Mouse (Mus musculus) CH12.LX (cell line): Measurements from ENCODE around the gene Xpnpep2. TPM values are rescaled to one million over a fixed set of nuclear protein-coding genes. Genes with fewer than 3 reads are reported as not detected.

Experiments used
- DNase-seq: peaks from one replicate; pipeline ENCODE4 v3.0.0-alpha.2; 2013; ENCODE audit errors: extremely low read depth
- H3K27ac ChIP-seq: 2 replicates; pipeline ENCODE4 v1.5.1; 2012; ENCODE audit warnings: low read depth, mild to moderate bottlenecking, control low read depth, moderate library complexity; ENCODE audit not compliant: insufficient read depth
- H3K27me3 ChIP-seq: replicated peaks from 2 replicates; pipeline ENCODE3; 2012; ENCODE audit warnings: inconsistent platforms
- H3K36me3 ChIP-seq, 2 experiments: replicated peaks in 1 of 2; 2 replicates each; pipeline versions ENCODE3 to v1.6.1; 2012; ENCODE audit warnings: inconsistent platforms in 1 of 2, low read length in 1 of 2, mild to moderate bottlenecking in 1 of 2, mixed read lengths in 1 of 2, moderate library complexity in 1 of 2; ENCODE audit not compliant: control insufficient read depth in 1 of 2, insufficient read depth in 1 of 2
- H3K4me1 ChIP-seq, 2 experiments: 2 replicates each; pipeline ENCODE4 v1.6.1; 2012; ENCODE audit warnings: inconsistent platforms in 1 of 2, moderate library complexity in 1 of 2; ENCODE audit not compliant: insufficient read depth in 2 of 2, control insufficient read depth in 1 of 2
- H3K4me2 ChIP-seq: 2 replicates; pipeline ENCODE4 v1.6.1; 2012; ENCODE audit warnings: low read depth, mild to moderate bottlenecking, control low read depth; ENCODE audit not compliant: poor library complexity, insufficient read depth, severe bottlenecking
- H3K4me3 ChIP-seq, 3 experiments: fragments of 150-350 bp in 1 of 3; sonication (generic) in 1 of 3; replicated peaks in 1 of 3; 2 replicates each; pipeline versions ENCODE3 to v1.5.1; 2011 to 2012; ENCODE audit warnings: low read depth in 2 of 3, low read length in 2 of 3, mild to moderate bottlenecking in 2 of 3, moderate library complexity in 2 of 3, control low read depth in 1 of 3, improper control_type of control experiment in 1 of 3, inconsistent platforms in 1 of 3, mixed read lengths in 1 of 3; ENCODE audit not compliant: poor library complexity in 1 of 3
- H3K79me2 ChIP-seq: replicated peaks from 2 replicates; pipeline ENCODE4 v1.6.1; 2012; ENCODE audit warnings: mild to moderate bottlenecking, moderate library complexity; ENCODE audit not compliant: control insufficient read depth, poor library complexity, insufficient read depth, severe bottlenecking; ENCODE audit errors: extremely low read depth
- H3K9ac ChIP-seq: 2 replicates; pipeline ENCODE4 v1.6.1; 2012; ENCODE audit warnings: low read depth, mild to moderate bottlenecking, control low read depth, moderate library complexity; ENCODE audit not compliant: insufficient read depth
- H3K9me3 ChIP-seq: replicated peaks from 2 replicates; pipeline ENCODE3; 2012; ENCODE audit warnings: low read length, inconsistent platforms, mixed read lengths
- CHD1 ChIP-seq: IDR thresholded peaks from 2 replicates; pipeline ENCODE4 v1.6.1; 2012; ENCODE audit warnings: low read depth, low read length, improper control_type of control experiment, inconsistent platforms
- CHD2 ChIP-seq: IDR thresholded peaks from 2 replicates; pipeline ENCODE4 v1.6.1; 2011; ENCODE audit warnings: low read length, improper control_type of control experiment
- CTCF ChIP-seq, 2 experiments: IDR thresholded peaks in 1 of 2; conservative IDR thresholded peaks in 1 of 2; 2 replicates each; pipeline ENCODE4 v1.5.1; 2011 to 2012; ENCODE audit warnings: low read depth in 2 of 2, low read length in 2 of 2, improper control_type of control experiment in 1 of 2, inconsistent platforms in 1 of 2, mild to moderate bottlenecking in 1 of 2, moderate library complexity in 1 of 2
- E2F4 ChIP-seq: IDR thresholded peaks from 2 replicates; pipeline ENCODE4 v1.6.1; 2011; ENCODE audit warnings: low read depth, low read length, improper control_type of control experiment; ENCODE audit not compliant: insufficient replicate concordance
- ELF1 ChIP-seq: IDR thresholded peaks from 2 replicates; pipeline ENCODE4 v1.6.1; 2014; ENCODE audit warnings: low read depth, mild to moderate bottlenecking, inconsistent platforms, low read length, improper control_type of control experiment
- MAFK ChIP-seq: IDR thresholded peaks from 2 replicates; pipeline ENCODE4 v1.6.1; 2011; ENCODE audit warnings: low read length, improper control_type of control experiment; ENCODE audit not compliant: insufficient replicate concordance
- MYC ChIP-seq: IDR thresholded peaks from 2 replicates; pipeline ENCODE4 v1.6.1; 2011; ENCODE audit warnings: low read depth, mild to moderate bottlenecking, improper control_type of control experiment, low read length
- POLR2A ChIP-seq: IDR thresholded peaks from 2 replicates; pipeline ENCODE4 v1.6.1; 2011; ENCODE audit warnings: low read depth, mild to moderate bottlenecking, improper control_type of control experiment, low read length
- POLR2AphosphoS2 ChIP-seq: IDR thresholded peaks from 2 replicates; pipeline ENCODE4 v1.6.1; 2011; ENCODE audit warnings: low read depth, low read length, improper control_type of control experiment
- RAD21 ChIP-seq: IDR thresholded peaks from 2 replicates; pipeline ENCODE4 v1.6.1; 2011; ENCODE audit warnings: low read depth, mild to moderate bottlenecking, low read length, improper control_type of control experiment, moderate library complexity
- RCOR1 ChIP-seq: conservative IDR thresholded peaks from 2 replicates; pipeline ENCODE4 v1.6.1; 2012; ENCODE audit warnings: low read depth, mild to moderate bottlenecking, inconsistent platforms, low read length, improper control_type of control experiment
- SMC3 ChIP-seq: IDR thresholded peaks from 2 replicates; pipeline ENCODE4 v1.6.1; 2011; ENCODE audit warnings: low read depth, low read length, improper control_type of control experiment
- TBP ChIP-seq: conservative IDR thresholded peaks from 2 replicates; pipeline ENCODE4 v1.6.1; 2011; ENCODE audit warnings: low read depth, low read length, improper control_type of control experiment
- USF2 ChIP-seq: conservative IDR thresholded peaks from 2 replicates; pipeline ENCODE4 v1.6.1; 2011; ENCODE audit warnings: low read depth, low read length, improper control_type of control experiment
- ZKSCAN1 ChIP-seq: IDR thresholded peaks from 2 replicates; pipeline ENCODE4 v1.6.1; 2012; ENCODE audit warnings: low read depth, inconsistent platforms, low read length, improper control_type of control experiment, borderline replicate concordance
- dilution Hi-C: fragments of 300-500 bp; cut with MboI; formaldehyde crosslinking; loops from 2 replicates; pipeline ENCODE4 v1.14.3; 2020; ENCODE audit warnings: low sequenced_read_pairs; ENCODE audit not compliant: extremely low pct_unique_long_range_greater_than_20kb, extremely low pct_ligation_motif_present
- in situ Hi-C: fragments of 300-500 bp; cut with MboI; formaldehyde crosslinking; loops from 3 replicates; pipeline ENCODE4 v1.14.3; 2019; ENCODE audit warnings: low sequenced_read_pairs, low pct_ligation_motif_present, low pct_unique_long_range_greater_than_20kb, mixed read lengths
- polyA plus RNA-seq: library from polyadenylated mRNA; unstranded; fragments of >175 nt; gene quantifications from 2 replicates; pipeline ENCODE4 v1.2.1, GENCODE M21; 2012; ENCODE audit warnings: low read depth; ENCODE audit not compliant: insufficient read length
- total RNA-seq, 2 experiments: library from RNA; depleted of rRNA; stranded (reverse); fragments of 300-350 nt in 1 of 2; fragments of >200 nt in 1 of 2; gene quantifications; 2 replicates each; pipeline ENCODE4 v1.2.3; 2012 to 2014

Gene Xpnpep2
- total and polyA plus RNA-seq, 3 experiments = 0.05 to 0.14 (median 0.08) TPM

- no peak overlapping the region for H3K27ac ChIP-seq
- no peak overlapping the region for H3K9ac ChIP-seq
- H3K9me3 ChIP-seq = no peaks in the 10 kb centered on the region
- H3K36me3 ChIP-seq = no peaks in the 10 kb centered on the region
- H3K79me2 ChIP-seq = no peaks in the 10 kb centered on the region
- no peak for DNase-seq
- dilution Hi-C loops (no loop called here), in situ Hi-C loops (no loop called here)
- H3K4me1 ChIP-seq = no peaks in the 10 kb centered on the region
- no peak overlapping the region for H3K4me3 ChIP-seq
- no peak overlapping the region for H3K4me2 ChIP-seq
- no peaks in the 10 kb centered on the region for H3K27me3 ChIP-seq
- TF ChIP-seq CHD1 (no peak), RCOR1 (no peak), CTCF (conservative IDR thresholded peaks at IDR 0.05 in 1 of 2, IDR thresholded peaks at IDR 0.05 in 1 of 2; ENCODE audit: low read depth in 2 of 2, low read length in 2 of 2) (no peak), E2F4 (no peak), MAFK (no peak), TBP (no peak), USF2 (no peak)
Observed at GRCm38 (mm10) chrX:48092129-48092528, 16.4 kb upstream of the Xpnpep2 start.

GRCm38 (mm10) chrX:48093555-48093954 is 15.0 kb upstream of the Xpnpep2 start:
- no peak overlapping the region for H3K27ac ChIP-seq
- no peak overlapping the region for H3K4me3 ChIP-seq
- peak; percentile 21 for DNase-seq
- H3K36me3 ChIP-seq = no peaks in the 10 kb centered on the region
- no peaks in the 10 kb centered on the region for H3K79me2 ChIP-seq
- TF ChIP-seq RCOR1 (no peak), ELF1 (no peak), CTCF (conservative IDR thresholded peaks at IDR 0.05 in 1 of 2, IDR thresholded peaks at IDR 0.05 in 1 of 2; ENCODE audit: low read depth in 2 of 2, low read length in 2 of 2) (peak in 1 of 2 experiments; percentile 57; a peak in 2 of 4 replicates), RAD21 (peak; percentile 63), SMC3 (peak; percentile 44)
- no peak overlapping the region for H3K9ac ChIP-seq
- dilution Hi-C loops (no loop called here), in situ Hi-C loops (no loop called here)
- H3K4me1 ChIP-seq = no peaks in the 10 kb centered on the region
- H3K9me3 ChIP-seq = no peaks in the 10 kb centered on the region
- no peaks in the 10 kb centered on the region for H3K27me3 ChIP-seq
- H3K4me2 ChIP-seq = no peak overlapping the region

- DNase-seq = peak; percentile 33
- H3K36me3 ChIP-seq = no peaks in the 10 kb centered on the region
- no peak overlapping the region for H3K9ac ChIP-seq
- TF ChIP-seq USF2 (no peak), MYC (no peak), CTCF (conservative IDR thresholded peaks at IDR 0.05 in 1 of 2, IDR thresholded peaks at IDR 0.05 in 1 of 2; ENCODE audit: low read depth in 2 of 2, low read length in 2 of 2) (peak; percentile 53 to 63), RAD21 (peak; percentile 62), SMC3 (peak; percentile 63), CHD2 (no peak), POLR2A (no peak), TBP (no peak), ZKSCAN1 (no peak), POLR2AphosphoS2 (no peak)
- no peak overlapping the region for H3K4me2 ChIP-seq
- H3K27ac ChIP-seq = no peak overlapping the region
- no peak overlapping the region for H3K4me3 ChIP-seq
- no peaks in the 10 kb centered on the region for H3K27me3 ChIP-seq
- dilution Hi-C loops (no loop called here), in situ Hi-C loops (no loop called here)
- H3K9me3 ChIP-seq = no peaks in the 10 kb centered on the region
- H3K4me1 ChIP-seq = no peaks in the 10 kb centered on the region
- H3K79me2 ChIP-seq = no peaks in the 10 kb centered on the region
Observed at GRCm38 (mm10) chrX:48094658-48095057, 13.9 kb upstream of the Xpnpep2 start.
